Mouse (Mus musculus) retina, embryonic 14.5 days (tissue): ENCODE measurements around the gene Ccnjl.

ENCODE experiments used
- DNase-seq: peaks from one replicate; pipeline ENCODE4 v3.0.0-alpha.2; 2015; ENCODE audit warnings: low spot score

Gene Ccnjl

GRCm38 (mm10) chr11:43528683-43529499 lies at the start of gene Ccnjl:
Gene Ccnjl, plus strand, starts transcription at chr11:43528784.
- DNase-seq = peak; percentile 83

- no peak for DNase-seq
These were observed 49.2 kb upstream of the Ccnjl start for GRCm38 (mm10) chr11:43479376-43479775.

- DNase-seq = no peak
These were observed 48.0 kb upstream of the Ccnjl start for GRCm38 (mm10) chr11:43480561-43480960.

GRCm38 (mm10) chr11:43481672-43482522 lies 46.7 kb upstream of the Ccnjl start:
- no peak for DNase-seq

- no peak for DNase-seq
These were observed 45.3 kb upstream of the Ccnjl start for GRCm38 (mm10) chr11:43483122-43483792.

- DNase-seq = no peak
These were observed 44.5 kb upstream of the Ccnjl start for GRCm38 (mm10) chr11:43484057-43484456.

- DNase-seq = no peak
These were observed 43.9 kb upstream of the Ccnjl start for GRCm38 (mm10) chr11:43484652-43485051.

- DNase-seq = no peak
These were observed 42.7 kb upstream of the Ccnjl start for GRCm38 (mm10) chr11:43485855-43486254.

GRCm38 (mm10) chr11:43492663-43493062 lies 35.9 kb upstream of the Ccnjl start:
- peak; percentile 86 for DNase-seq

- DNase-seq = peak; percentile 94
These were observed 34.7 kb upstream of the Ccnjl start for GRCm38 (mm10) chr11:43493815-43494409.

GRCm38 (mm10) chr11:43495037-43495436 lies 33.5 kb upstream of the Ccnjl start:
- DNase-seq = peak; percentile 62

GRCm38 (mm10) chr11:43495532-43495931 lies 33.1 kb upstream of the Ccnjl start:
- DNase-seq = no peak

GRCm38 (mm10) chr11:43501256-43501655 lies 27.3 kb upstream of the Ccnjl start:
- no peak for DNase-seq

GRCm38 (mm10) chr11:43505188-43505587 lies 23.4 kb upstream of the Ccnjl start:
- no peak for DNase-seq

- DNase-seq = no peak
These were observed 20.6 kb upstream of the Ccnjl start for GRCm38 (mm10) chr11:43507976-43508375.

GRCm38 (mm10) chr11:43509878-43510277 lies 18.7 kb upstream of the Ccnjl start:
- DNase-seq = no peak

- no peak for DNase-seq
These were observed 15.9 kb upstream of the Ccnjl start for GRCm38 (mm10) chr11:43512661-43513190.

GRCm38 (mm10) chr11:43516344-43517021 lies 12.1 kb upstream of the Ccnjl start:
- peak; percentile 69 for DNase-seq

- DNase-seq = no peak
These were observed 10.9 kb upstream of the Ccnjl start for GRCm38 (mm10) chr11:43517641-43518040.

GRCm38 (mm10) chr11:43518086-43518485 lies 10.5 kb upstream of the Ccnjl start:
- DNase-seq = no peak

- DNase-seq = no peak
These were observed 9.8 kb upstream of the Ccnjl start for GRCm38 (mm10) chr11:43518821-43519220.
